Mouse (Mus musculus): Measurements from ENCODE around the gene Gzmb. TPM values are rescaled to one million over a fixed set of nuclear protein-coding genes. Genes with fewer than 3 reads are reported as not detected.

Gzmb gene
- total RNA-seq, 2 experiments from 2014 or later: 0.28 to 0.51 TPM

Other genes with a start within 250 kb of the Gzmb start
- gene Mcpt1, start 244.3 kb downstream of the Gzmb start, total RNA-seq (2021): not detected
- gene Mcpt9, start 231.8 kb downstream of the Gzmb start, total RNA-seq (2021): not detected
- gene Mcpt2, start 220.2 kb downstream of the Gzmb start, total RNA-seq (2021): not detected
- gene Mcpt4, start 199.9 kb downstream of the Gzmb start, total RNA-seq (2021): 1 to 10 TPM; 4.3 to 8.3 TPM
- 1 to 10 TPM in 1 of 2 experiments, not detected in 1; 1.2 TPM for gene Mcpt8, start 177.0 kb downstream of the Gzmb start, total RNA-seq (2021)
- gene Ctsg, start 159.7 kb downstream of the Gzmb start, total RNA-seq (2021): 1 to 10 TPM in 1 of 2 experiments, under 1 TPM in 1; 0.90 to 2.5 TPM
- gene Gzme, start 141.6 kb downstream of the Gzmb start, total RNA-seq (2021): not detected
- not detected for gene Gzmd, start 129.7 kb downstream of the Gzmb start, total RNA-seq (2021)
- not detected for gene Gzmg, start 102.7 kb downstream of the Gzmb start, total RNA-seq (2021)
- gene Gzmn, start 87.7 kb downstream of the Gzmb start, total RNA-seq (2021): not detected
- gene Gzmf, start 50.8 kb downstream of the Gzmb start, total RNA-seq (2021): not detected
- gene Gzmc, start 27.6 kb downstream of the Gzmb start, total RNA-seq (2021): not detected
- 1 to 10 TPM in 1 of 2 experiments, under 1 TPM in 1; 0.23 to 4.1 TPM for gene Atp12a, start 102.8 kb upstream of the Gzmb start, total RNA-seq (2021)
- gene Rnf17, start 140.3 kb upstream of the Gzmb start, total RNA-seq (2021): 1 to 10 TPM; 1.4 to 1.7 TPM

Measured in adrenal gland, postnatal 4 days (tissue).